Mouse (Mus musculus) neutrophil, adult 5-6 weeks (primary cell): ENCODE results near the gene 2310007B03Rik. TPM values are rescaled to one million over a fixed set of nuclear protein-coding genes. Genes with fewer than 3 reads are reported as not detected.

Source experiments
- ATAC-seq: fragments of 151-379, 151-347 bp; 2 replicates; pipeline ENCODE4 v1.8.0; 2017; ENCODE audit warnings: mild to moderate bottlenecking, moderate TSS enrichment; ENCODE audit not compliant: insufficient number of reproducible peaks, poor library complexity, low FRiP score, severe bottlenecking; ENCODE audit errors: extremely low read depth
- total RNA-seq: library from RNA; stranded (forward); fragments of 200-1000 nt; gene quantifications from 2 replicates; pipeline ENCODE4 v1.2.3, GENCODE M21; 2017

The 2310007B03Rik gene
- total RNA-seq, 1 experiment from 2014 or later: 0.93 TPM

DNA sequence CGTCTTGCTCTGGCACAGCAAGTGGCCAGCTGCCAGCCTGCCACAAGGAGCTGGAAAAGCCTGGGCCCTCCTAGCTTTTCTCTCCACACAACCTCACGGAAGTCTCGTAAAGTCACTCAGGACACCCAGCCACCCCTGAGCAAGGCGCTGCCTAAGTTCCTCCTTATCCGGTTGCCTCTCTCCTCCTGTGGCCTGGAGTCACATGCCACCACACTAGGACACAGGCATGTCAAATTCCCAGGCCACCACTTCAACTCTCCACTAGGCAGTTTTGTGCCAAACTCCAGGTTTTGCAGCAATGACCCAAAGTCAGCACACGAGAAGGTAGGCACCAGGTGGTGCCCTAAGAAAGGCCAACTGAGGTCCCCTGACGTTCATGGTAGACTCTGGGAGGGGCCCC is 1.8 kb upstream of the 2310007B03Rik start:
- no peak for ATAC-seq

DNA sequence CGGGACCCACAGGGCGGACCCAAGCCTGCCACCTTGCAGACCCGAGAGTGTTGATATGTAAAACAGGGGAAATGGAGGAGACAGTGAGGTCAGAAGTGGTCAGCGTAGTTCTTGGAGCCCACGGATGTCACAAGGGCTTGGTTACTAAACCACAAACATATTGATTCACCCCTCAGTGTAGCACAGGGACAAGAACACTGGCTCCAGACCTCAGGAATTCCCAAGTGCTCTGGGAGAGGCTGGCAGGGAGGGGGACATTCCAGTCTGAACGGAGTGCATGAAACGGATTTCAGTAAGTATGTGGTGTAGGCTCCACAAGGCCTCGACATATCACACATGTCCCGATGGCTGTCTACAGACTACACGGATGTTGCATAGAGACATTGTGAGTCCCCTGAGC is 1.2 kb upstream of the 2310007B03Rik start:
- ATAC-seq: no peak

DNA sequence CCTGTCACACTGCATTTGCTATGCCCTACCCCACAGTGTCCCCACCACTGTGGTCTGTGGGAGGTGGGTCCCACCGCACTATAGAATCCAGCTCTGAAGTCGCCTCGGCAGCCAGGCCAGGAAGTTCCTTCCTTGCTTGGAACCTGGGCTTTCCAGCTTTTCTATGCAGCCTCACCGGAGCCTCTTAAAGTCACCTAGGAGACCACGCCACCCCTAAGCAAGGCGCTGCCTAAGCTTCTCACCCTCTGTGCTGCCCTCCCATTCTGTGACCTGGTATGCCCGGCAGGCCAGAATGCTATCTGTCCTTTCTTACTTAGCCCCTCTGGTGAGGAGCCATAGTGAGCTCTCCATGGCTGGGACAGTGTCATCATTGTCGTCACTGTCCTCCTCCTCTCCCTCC is 602 bp upstream of the 2310007B03Rik start:
- no peak for ATAC-seq

DNA sequence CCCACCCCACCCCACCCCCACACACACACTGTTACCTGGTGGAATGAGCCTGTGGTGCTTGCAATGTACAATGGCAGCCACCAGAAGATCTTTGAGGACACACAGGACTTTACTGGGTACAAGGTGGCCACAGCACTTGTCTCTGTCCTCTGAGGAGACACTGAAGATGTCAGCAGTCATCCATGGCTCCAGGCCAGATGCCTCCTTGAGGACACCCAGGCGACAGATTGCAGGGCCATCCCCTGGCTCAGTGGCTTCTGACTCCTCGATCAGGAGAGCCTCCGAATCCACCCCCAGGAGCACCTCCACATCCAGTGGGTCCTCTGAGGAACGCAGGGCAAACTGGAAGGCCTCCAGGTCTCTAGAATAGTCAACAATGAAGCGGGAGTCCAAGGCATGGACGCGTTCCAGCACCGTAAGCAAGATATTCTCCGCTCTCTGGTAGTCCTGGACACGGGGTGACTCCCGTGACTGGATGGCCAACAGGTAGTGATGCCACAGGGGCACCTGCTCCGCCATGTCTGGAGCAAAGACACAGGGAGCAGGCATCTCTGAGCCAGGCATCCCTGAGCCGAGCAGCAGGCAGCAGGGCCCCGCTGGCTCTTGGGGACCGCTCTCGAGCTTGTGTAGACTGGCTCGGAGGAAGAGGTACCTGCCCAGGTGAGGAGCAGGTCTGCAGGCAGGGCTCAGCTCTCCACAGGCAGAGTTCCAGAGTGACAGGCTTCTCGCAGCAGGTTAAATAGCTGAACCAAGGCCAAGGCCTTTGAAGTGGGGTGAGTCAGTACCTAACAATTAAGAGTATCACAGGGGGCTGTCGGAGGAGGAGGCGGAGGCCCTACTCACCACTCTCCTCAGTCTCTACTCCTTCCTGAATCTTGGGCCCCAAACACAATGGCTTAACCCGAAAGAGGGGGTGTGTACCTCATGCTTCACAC is 915 bp downstream of the 2310007B03Rik start:
- no peak for ATAC-seq

DNA sequence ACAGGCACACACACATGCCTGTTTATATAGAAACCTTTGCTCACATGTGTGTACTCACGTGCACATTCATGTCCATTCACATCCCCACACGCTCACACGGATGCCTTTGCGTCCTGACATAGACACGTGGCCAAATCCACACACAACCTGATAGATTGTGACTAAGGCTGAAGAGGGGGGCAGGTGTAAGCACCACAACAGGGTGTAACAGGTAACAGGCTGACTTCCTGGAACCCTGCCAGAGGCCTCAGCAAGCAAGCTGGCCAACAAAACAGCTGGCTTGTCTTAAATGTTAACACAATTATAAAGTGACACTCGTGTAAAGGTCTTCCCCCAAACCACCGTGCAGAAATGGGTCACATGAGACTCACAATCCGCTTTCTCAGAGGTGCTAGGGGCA is 1.8 kb downstream of the 2310007B03Rik start:
- no peak for ATAC-seq

DNA sequence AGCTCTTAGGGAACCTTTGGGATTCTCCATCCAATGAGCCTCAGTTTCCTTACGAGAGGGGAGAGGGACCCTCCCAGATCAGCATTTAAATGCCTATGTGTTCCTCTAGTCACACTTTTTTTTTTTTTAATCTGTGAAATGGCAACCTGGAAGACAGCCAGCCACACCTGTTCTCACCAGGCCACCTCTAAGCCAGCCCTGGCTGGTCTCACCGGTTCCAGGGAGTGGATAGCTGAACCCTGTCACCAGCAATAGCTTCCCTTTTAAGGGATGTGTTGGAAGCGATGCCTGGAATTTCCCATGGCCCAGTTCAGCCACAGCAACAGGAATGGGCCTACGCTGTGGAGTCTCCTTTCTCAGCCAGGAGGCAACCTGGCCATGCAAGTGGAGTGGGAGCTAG is 3.2 kb downstream of the 2310007B03Rik start:
- no peak for ATAC-seq

DNA sequence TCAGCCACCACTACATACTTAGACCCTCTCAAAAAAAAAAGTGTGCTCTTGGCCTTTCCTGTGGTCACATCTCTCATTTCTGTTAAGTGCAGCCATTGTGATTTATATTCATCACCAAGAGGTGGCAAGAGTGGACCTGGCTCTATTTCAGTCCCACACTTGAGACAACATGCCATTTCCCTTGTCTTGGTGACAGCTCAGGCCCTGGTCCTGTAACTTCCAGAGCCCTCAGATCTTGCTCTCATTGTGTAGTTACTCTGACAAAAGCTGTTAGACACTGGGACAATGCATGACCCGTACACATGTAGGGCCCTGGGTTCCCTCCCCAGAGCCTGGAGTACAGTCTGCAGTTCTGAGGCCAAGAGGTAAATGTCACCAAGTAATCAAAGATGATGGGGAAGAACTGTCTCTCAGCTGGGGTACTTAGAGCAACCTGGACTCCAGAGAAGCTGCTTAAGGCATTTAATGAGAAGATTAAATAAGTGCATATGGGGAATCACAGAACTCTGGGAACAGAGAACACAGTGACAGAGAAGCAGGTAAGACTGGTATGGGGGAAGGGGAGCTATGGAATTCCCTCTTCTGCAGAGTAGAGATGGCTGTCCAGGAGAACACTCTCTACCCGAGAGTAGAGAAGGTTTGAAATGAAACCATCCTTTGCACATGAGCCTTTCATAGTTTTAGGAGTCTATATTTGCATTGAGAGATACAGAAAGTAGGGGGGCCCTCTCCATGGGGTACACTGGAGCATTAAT is 9.7 kb downstream of the 2310007B03Rik start:
- ATAC-seq: no peak

DNA sequence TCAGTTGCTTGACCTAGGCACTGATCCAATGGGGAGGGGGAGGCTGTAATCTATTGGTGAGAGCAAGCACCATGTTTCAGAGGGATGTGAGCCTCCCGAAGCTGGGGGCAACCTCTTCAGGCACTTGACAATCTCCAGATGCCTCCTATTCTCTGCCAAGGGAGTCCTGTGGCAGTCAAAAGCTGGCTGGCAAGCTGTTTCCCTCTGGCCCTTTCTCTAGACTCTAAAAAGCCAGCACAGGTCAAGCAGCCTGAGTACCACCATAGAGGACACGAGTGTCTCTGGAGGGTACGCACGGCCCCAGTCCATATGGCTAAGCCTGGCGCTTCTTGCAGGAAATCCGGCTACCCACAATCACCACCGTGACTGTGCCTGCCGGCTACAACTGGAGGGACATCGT is 16.6 kb downstream of the 2310007B03Rik start:
- no peak for ATAC-seq

DNA sequence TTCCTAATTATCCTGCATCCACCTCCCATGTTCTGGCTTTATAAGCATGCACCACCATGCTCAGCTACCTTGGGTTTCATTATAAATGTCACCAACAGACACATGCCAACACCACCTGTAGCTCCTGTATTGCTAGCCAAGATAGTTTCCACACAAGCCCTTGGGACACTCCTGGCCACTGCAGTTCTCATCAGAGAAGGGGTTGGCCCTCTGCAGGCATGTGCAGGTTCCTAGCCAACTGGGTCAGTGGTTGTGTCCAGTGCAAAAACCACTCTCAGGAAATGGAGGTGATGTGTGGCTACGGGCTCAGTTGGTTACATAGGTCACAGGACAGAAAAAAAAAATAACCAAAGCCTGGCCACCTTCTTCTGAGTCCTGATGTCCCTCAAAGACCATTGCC is 17.9 kb downstream of the 2310007B03Rik start:
- no peak for ATAC-seq

DNA sequence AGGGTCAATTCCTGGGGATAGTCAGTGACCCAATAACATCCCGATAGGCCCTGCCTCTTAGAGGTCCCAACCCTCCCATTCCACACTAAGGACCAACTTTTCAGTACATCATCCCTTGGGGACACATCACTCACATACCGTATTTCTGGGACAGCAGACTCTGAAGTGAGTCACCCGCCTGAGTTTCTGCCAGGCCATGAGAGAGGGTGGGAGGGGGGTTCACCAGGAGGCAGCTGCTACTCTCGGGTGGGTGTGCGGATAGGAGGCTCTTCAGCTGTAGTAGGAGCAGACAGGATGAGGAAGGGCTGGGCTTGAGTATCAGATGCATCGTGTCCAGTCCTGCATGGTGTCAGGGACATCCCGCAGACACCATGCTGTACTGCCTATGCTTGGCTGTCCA is 21.0 kb downstream of the 2310007B03Rik start:
- ATAC-seq: no peak

DNA sequence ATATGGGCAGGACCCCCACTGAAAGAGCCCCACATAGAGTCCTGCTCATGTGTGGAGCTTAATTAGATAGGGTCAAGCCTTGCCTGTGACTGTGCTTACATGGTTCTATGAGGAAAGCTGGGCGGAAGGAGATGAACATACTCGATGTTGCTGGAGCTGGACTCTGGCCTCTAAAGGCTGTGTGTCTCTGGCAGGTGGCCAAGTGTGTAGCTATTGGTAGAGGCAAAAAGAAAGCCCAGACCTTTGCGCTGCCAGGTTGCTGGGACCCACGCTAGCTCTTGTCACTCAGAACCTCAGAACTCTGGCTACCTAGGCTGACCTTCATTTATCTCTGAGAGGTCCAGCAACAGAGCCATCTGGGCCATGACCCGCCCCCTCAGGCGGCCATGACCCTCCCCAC is 22.2 kb downstream of the 2310007B03Rik start:
- ATAC-seq: no peak

DNA sequence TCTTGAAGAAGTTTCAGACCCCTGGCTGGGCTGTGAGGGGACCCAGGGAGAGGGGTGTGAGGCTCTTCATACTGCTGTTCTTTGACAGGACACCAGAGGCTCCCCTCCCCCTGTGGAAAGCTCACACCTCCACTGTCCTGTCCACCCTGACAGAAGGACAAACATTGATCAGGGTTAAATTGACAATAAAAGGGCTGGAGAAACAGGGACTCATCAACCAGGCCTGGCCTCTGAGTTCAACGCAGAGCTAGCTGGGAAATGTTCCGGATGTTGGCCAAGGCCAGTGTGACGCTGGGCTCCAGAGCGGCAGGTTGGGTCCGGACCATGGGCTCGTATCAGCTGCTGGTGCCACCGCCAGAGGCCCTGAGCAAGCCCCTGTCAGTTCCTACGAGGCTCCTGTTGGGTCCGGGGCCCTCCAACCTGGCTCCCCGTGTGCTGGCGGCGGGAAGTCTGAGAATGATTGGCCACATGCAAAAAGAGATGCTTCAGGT is 25.7 kb downstream of the 2310007B03Rik start, which contains the start of gene Agxt:
Gene Agxt (plus strand): TSS at position 205 of the 491 bp plus-strand sequence.
- ATAC-seq: no peak

DNA sequence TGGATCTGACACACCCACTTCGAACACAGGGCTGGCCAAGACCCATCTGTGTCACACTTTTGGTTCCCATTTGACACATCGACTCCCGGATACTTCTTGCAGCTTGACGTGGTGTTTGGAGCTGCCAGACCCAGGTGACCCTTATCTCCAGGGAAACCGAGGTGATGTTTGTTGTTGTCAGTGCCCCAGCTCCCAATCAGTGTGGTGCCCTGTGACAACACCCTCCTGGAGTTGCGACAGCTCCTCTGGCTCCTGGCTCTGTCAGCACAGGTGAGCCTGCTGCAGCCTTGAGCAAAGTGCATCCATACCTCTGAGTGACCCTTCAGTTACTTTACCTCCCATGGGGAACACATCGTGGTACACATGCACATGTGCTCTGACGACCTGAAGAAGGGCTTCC is 28.1 kb downstream of the 2310007B03Rik start:
- ATAC-seq: no peak

DNA sequence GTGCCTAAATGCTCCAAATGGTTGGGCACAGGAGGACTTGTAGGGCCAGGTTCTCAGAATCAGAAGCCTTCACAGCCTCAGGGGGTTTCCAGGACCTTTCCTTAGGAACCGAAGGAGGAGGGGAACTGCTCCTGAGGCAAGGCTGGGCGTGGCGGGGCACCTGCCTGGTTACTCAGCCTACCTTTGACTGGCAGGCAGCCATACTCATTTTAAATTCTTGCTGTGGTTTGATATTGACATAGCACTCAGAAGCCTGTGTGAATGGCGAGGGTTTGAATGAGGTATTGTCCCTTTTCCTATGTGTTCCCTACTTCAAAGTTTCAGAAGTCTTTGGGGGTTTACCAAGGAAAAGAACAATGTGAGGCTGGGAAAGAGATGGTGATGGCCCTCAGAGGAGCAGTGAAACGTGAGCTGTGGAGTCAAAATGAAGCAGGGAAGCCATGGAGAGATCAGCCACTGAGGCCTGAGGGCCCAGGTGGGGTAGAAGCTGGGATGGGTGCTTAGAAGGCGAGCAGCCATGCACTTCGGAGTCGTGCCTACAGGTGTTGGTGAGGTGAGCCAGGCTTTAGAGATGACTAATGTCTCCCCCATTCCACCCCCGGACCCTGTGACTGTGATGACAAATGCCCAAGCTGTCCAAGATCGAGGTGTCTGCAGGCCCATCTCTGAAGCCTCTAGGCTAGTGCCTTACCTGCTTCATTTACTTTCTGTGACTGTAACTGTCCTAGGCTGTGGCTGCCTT is 30.3 kb downstream of the 2310007B03Rik start:
- no peak for ATAC-seq

DNA sequence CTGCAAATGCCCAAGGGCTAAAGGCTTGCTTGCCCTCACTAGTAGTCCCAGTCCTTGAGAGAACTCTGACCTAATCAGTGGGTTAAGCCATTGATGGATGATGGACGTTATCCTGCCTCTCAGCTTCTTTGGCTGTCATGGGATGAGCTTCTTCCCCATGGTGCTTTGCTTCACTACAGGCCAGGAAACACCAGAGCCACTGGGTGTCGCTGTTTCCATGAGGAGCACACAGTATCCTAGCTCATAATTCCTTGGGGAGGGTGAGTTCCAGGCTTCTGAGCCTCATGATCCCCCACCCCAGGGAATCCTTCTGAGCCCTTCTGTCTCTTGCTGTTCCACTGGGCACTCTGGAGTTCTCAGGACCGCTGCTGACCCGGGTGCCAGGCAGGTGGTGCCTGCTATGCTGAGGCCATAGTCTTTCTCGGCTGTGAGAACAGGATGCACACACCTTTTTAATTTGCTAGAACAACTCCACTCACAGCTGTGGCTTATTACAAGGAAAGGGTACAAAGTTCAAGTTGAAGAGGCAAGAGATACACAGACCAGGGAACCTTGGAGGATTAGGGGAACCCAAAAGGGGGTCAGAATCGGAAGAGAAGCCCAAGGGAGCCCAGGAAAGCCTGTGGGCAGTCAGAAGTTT is 31.9 kb downstream of the 2310007B03Rik start:
- no peak for ATAC-seq

DNA sequence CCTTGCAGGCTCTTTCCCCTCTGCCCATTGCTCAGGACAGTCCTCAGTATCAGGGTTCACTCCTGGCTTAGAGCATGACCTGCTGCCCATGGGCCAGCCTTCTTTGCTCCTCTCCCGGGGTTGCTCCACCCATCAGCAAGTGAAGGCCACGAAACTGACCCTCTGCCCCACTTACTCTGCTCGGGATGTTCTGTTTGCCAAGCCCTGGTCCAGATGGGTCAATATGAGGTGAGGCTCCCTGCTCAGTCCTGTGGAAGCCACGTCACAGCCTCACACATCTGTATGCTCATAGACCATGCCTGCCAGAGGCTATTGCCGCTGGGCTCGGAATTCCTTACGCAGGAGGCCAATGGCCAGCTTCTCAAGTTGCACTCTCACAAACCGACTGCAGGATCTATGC is 32.5 kb downstream of the 2310007B03Rik start:
- no peak for ATAC-seq

DNA sequence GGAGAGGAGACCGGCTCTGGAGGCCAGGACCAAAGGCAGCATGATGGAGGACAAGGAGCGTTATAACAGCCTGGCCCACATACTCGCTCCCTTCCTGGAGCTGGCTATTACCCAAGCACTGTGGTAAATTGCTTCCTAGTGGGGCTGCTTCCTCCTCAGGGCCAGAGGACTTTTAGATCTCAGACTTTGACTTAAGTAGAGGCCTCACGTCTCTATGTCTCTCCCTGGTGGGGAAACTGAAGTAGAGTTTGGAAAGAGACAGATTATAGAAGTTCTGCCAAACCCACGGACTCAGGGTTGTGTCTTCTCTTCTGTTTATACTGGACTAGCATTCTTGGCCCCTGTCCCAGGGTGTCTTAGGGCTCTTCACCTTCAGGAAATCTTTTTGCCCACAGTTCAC is 35.5 kb downstream of the 2310007B03Rik start:
- ATAC-seq: no peak

DNA sequence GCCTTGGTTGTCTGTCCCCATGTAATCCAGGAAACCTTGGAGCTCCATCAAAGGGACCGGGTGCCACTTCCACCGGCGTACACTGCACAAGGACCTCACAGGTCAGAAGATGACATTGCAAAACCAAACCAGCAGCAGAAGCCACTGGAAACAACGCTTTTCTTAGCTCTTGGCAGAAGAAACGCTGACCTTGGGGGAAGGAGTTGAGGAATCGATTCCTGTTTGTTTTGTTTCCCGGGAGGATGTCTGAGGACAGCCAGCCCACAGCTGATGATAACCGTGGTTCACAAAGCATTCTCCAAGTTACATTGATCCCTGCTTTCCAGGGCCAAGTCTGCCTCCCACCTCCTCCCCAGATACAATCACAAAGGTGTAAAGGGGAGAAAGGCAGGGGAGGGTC is 36.7 kb downstream of the 2310007B03Rik start:
- ATAC-seq: no peak
